Mouse (Mus musculus): Measurements from ENCODE around the gene Olfr850. TPM values are rescaled to one million over a fixed set of nuclear protein-coding genes. Genes with fewer than 3 reads are reported as not detected.

Gene Olfr850
- not detected in 2 replicates for polyA plus RNA-seq (2015; fragmentation: Nextera tagmentation; extraction: Ambion mirVana)

DNA sequence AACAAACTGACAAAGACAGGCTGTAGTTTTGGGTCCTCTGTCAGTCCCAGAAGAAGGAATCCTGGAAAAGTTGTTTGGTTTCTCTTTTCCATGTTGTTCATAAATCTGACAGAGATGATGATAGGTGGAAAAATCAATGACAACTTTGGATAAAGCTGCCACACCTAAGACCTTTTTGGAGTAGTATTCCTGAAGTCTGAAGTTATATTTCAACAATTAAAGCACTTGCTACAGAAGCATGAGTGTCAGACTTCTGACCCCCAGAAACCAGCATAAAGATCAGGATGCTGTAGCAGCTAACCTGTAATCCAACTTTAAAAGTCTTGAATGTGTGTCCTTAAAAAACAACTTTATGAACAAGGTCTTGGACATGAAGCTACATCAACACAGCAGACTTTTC, at the start of gene Olfr850:
Gene Olfr850 (minus strand): TSS at position 101 of the 400 bp plus-strand sequence.
- no peak within 1 kb of the TSS for H3K9ac ChIP-seq
- H3K4me2 ChIP-seq = no peak within 1 kb of the TSS
- H3K4me1 ChIP-seq = no peaks in the 10 kb centered on the region
- no peaks in the 10 kb centered on the region for H3K36me3 ChIP-seq
- no peaks in the 10 kb centered on the region for H3K27me3 ChIP-seq (replicated peaks)
- ATAC-seq (ENCODE audit: extremely low read depth, insufficient number of reproducible peaks, low FRiP score, low TSS enrichment) = no peak
- 0 out of 2 replicates have a peak, but pooled peaks cover 5% of the 10 kb centered on the region for H3K9me3 ChIP-seq
- no peak within 1 kb of the TSS for H3K4me3 ChIP-seq
- no peak within 1 kb of the TSS for H3K27ac ChIP-seq (replicated peaks)

DNA sequence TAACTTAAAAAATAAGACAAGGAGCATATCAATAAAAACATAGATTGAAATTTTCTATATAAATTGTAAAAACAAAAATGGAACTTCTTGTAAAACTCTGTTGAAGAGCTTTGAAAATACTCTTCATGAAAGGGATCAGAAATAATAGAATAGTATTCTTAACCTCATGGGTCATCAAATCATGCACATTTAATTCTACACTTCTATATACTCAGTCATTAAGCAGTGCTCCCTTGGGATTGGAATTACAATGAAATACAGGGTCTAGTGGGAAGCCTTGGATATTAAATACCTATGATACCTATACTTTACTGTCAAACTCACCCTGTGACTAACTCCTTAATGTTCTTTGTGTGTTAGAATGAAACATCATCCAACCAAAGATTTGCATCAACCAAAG, 14.9 kb upstream of the Olfr850 start, which contains the start of gene Olfr851:
Gene Olfr851 (plus strand): TSS at position 301 of the 400 bp plus-strand sequence.
- no peak within 1 kb of the TSS for H3K9ac ChIP-seq
- ATAC-seq (ENCODE audit: extremely low read depth, insufficient number of reproducible peaks, low FRiP score, low TSS enrichment) = no peak
- H3K4me2 ChIP-seq = no peak within 1 kb of the TSS
- no peaks in the 10 kb centered on the region for H3K27me3 ChIP-seq (replicated peaks)
- H3K4me1 ChIP-seq = no peaks in the 10 kb centered on the region
- H3K27ac ChIP-seq (replicated peaks) = no peak within 1 kb of the TSS
- H3K36me3 ChIP-seq = no peaks in the 10 kb centered on the region
- no peak within 1 kb of the TSS for H3K4me3 ChIP-seq
- H3K9me3 ChIP-seq = peaks cover 13% of the 10 kb centered on the region

- Histone ChIP-seq H3K36me3 (no peaks in the 10 kb centered on the region), H3K9me3 (peaks cover 22% of the 10 kb centered on the region; the same call in 1 of the 2 replicates), H3K4me2 (no peak within 1 kb of the TSS), H3K9ac (no peak within 1 kb of the TSS), H3K27me3 (replicated peaks) (no peaks in the 10 kb centered on the region), H3K4me3 (no peak within 1 kb of the TSS), H3K27ac (replicated peaks) (no peak within 1 kb of the TSS), H3K4me1 (no peaks in the 10 kb centered on the region)
- no peak for ATAC-seq (ENCODE audit: extremely low read depth, insufficient number of reproducible peaks, low FRiP score, low TSS enrichment)
- WGBS = 68% methylated on average over 2 of the region's 2 CpGs
These were observed 38.1 kb downstream of the Olfr850 start, which contains the start of gene Olfr849 for GRCm38 (mm10) chr9:19439966-19440365. TSS of gene Olfr849 (plus strand) at chr9:19440266.

Other genes starting within 250 kb of the Olfr850 start
- not detected in 2 replicates for gene Olfr843, start 226.3 kb downstream of the Olfr850 start, polyA plus RNA-seq (2015; fragmentation: Nextera tagmentation; extraction: Ambion mirVana)
- gene Olfr844, start 161.9 kb downstream of the Olfr850 start, polyA plus RNA-seq (2015; fragmentation: Nextera tagmentation; extraction: Ambion mirVana) = not detected in 2 replicates
- not detected in 2 replicates for gene Olfr845, start 141.8 kb downstream of the Olfr850 start, polyA plus RNA-seq (2015; fragmentation: Nextera tagmentation; extraction: Ambion mirVana)
- gene Olfr846, start 114.2 kb downstream of the Olfr850 start, polyA plus RNA-seq (2015; fragmentation: Nextera tagmentation; extraction: Ambion mirVana) = not detected in 2 replicates
- not detected in 2 replicates for gene Olfr847, start 99.6 kb downstream of the Olfr850 start, polyA plus RNA-seq (2015; fragmentation: Nextera tagmentation; extraction: Ambion mirVana)
- not detected in 2 replicates for gene Olfr849, start 38.0 kb downstream of the Olfr850 start, polyA plus RNA-seq (2015; fragmentation: Nextera tagmentation; extraction: Ambion mirVana)
- gene Olfr851, start 15.0 kb upstream of the Olfr850 start, polyA plus RNA-seq (2015; fragmentation: Nextera tagmentation; extraction: Ambion mirVana) = not detected in 2 replicates
- not detected in 2 replicates for gene Olfr853, start 62.8 kb upstream of the Olfr850 start, polyA plus RNA-seq (2015; fragmentation: Nextera tagmentation; extraction: Ambion mirVana)
- not detected in 2 replicates for gene Olfr854, start 89.1 kb upstream of the Olfr850 start, polyA plus RNA-seq (2015; fragmentation: Nextera tagmentation; extraction: Ambion mirVana)
- not detected in 2 replicates for gene Olfr855, start 104.4 kb upstream of the Olfr850 start, polyA plus RNA-seq (2015; fragmentation: Nextera tagmentation; extraction: Ambion mirVana)
- gene Zfp317, start 143.9 kb upstream of the Olfr850 start, polyA plus RNA-seq (2015; fragmentation: Nextera tagmentation; extraction: Ambion mirVana) = 17.9 and 18.8 TPM in 2 replicates
- not detected in 2 replicates for gene Olfr857, start 231.2 kb upstream of the Olfr850 start, polyA plus RNA-seq (2015; fragmentation: Nextera tagmentation; extraction: Ambion mirVana)